Mouse (Mus musculus) kidney, embryonic 16.5 days (tissue): Measurements from ENCODE around the gene Ikbke. TPM values are rescaled to one million over a fixed set of nuclear protein-coding genes. Genes with fewer than 3 reads are reported as not detected.

Source experiments
- ATAC-seq: fragments of 200-750 bp; cut with Nextera tagmentation; 2 replicates; pipeline ENCODE4 v1.8.0; 2017; ENCODE audit warnings: moderate TSS enrichment; ENCODE audit not compliant: low FRiP score, low TSS enrichment
- H3K27ac ChIP-seq: fragments of 300-500 bp; sonication (generic); 2 replicates; pipeline ENCODE4 v1.5.1; 2014; ENCODE audit warnings: low read length
- H3K27me3 ChIP-seq: fragments of 300-500 bp; sonication (generic); 2 replicates; pipeline ENCODE4 v1.6.1; 2014; ENCODE audit warnings: low read length, control low read depth, mixed read lengths; ENCODE audit not compliant: insufficient read depth
- H3K36me3 ChIP-seq: fragments of 300-500 bp; sonication (generic); 2 replicates; pipeline ENCODE4 v1.6.1; 2014; ENCODE audit warnings: low read length, control low read depth, mixed read lengths; ENCODE audit not compliant: insufficient read depth
- H3K4me1 ChIP-seq: fragments of 300-500 bp; sonication (generic); 2 replicates; pipeline ENCODE4 v1.6.1; 2014; ENCODE audit warnings: low read length, control low read depth, mixed read lengths; ENCODE audit not compliant: insufficient read depth
- H3K4me2 ChIP-seq: fragments of 300-500 bp; sonication (generic); replicated peaks from 2 replicates; pipeline ENCODE4 v1.6.1; 2014; ENCODE audit warnings: low read depth, low read length
- H3K4me3 ChIP-seq: fragments of 300-500 bp; sonication (generic); 2 replicates; pipeline ENCODE4 v1.5.1; 2014; ENCODE audit warnings: mild to moderate bottlenecking, low read length
- H3K9ac ChIP-seq: fragments of 300-500 bp; sonication (generic); replicated peaks from 2 replicates; pipeline ENCODE4 v1.6.1; 2014; ENCODE audit warnings: low read length
- H3K9me3 ChIP-seq: fragments of 300-500 bp; sonication (generic); 2 replicates; pipeline ENCODE4 v1.6.1; 2016; ENCODE audit warnings: low read length, control low read depth
- WGBS: fragments of 180-500 bp; shearing (Covaris S2); extraction: QIAGEN DNeasy Blood & Tissue Kit; methylation state at CpG from one replicate; pipeline ENCODE4 v1.1.7; 2014; 5-methylcytosine and 5-hydroxymethylcytosine counted together
- polyA plus RNA-seq: library from polyadenylated mRNA; unstranded; fragments of >200 nt; fragmentation: Nextera tagmentation; extraction: Ambion mirVana; gene quantifications from 2 replicates; pipeline ENCODE4 v1.2.1, GENCODE M21; 2015

Gene Ikbke
- polyA plus RNA-seq, 1 experiment from 2014 or later: 4.8 TPM

DNA sequence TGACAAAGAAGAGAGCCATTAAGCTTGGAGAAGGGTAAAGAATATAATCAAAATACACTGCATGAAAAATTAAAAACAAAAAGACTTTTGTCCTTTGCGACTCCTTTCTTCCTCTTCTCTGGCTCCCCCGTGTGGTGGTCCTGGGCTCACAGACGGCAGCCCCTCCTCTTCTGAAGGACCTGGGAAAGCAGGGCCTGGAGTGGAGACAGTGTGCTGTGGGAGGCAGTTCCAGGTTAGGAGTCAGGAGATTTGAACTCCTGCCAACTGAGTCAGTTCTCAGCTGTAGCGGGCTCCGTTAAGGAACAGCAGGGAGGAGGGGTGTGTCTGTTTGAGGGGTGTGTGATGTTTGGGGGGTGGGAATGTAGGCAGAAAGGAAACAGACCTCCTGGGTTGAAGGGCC is 71.9 kb downstream of the Ikbke start:
- Histone ChIP-seq H3K4me1 (no peaks in the 10 kb centered on the region), H3K9me3 (no peaks in the 10 kb centered on the region), H3K9ac (no peak overlapping the region), H3K36me3 (no peaks in the 10 kb centered on the region), H3K27ac (no peak overlapping the region), H3K27me3 (no peaks in the 10 kb centered on the region), H3K4me2 (no peak overlapping the region), H3K4me3 (no peak overlapping the region)
- WGBS: 5% methylated on average over 5 of the region's 5 CpGs
- ATAC-seq: peak; percentile 69

DNA sequence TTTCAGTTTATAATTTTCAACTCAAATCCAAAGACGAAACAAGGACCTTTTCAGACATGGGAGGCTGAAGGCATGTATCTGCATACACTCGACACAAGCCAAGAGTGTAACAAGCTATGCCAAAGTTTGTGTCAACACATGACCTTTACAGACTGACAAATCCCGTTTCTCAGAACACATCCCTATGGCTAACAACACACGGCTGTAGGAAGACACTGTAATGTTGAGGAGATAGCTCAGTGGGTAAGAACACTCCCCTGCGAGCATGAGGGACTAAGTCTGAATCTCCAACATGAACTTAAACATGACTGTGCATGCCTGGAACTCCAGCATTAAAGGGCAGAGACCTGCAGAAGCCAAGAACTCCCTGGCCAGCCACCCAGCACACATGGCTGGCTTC is 73.1 kb downstream of the Ikbke start:
- Histone ChIP-seq H3K36me3 (no peaks in the 10 kb centered on the region), H3K4me1 (no peaks in the 10 kb centered on the region), H3K4me2 (no peak overlapping the region), H3K27me3 (no peaks in the 10 kb centered on the region), H3K9me3 (no peaks in the 10 kb centered on the region), H3K9ac (no peak overlapping the region), H3K4me3 (no peak overlapping the region), H3K27ac (no peak overlapping the region)
- no peak for ATAC-seq
- WGBS: 78% methylated on average over 5 of the region's 5 CpGs

DNA sequence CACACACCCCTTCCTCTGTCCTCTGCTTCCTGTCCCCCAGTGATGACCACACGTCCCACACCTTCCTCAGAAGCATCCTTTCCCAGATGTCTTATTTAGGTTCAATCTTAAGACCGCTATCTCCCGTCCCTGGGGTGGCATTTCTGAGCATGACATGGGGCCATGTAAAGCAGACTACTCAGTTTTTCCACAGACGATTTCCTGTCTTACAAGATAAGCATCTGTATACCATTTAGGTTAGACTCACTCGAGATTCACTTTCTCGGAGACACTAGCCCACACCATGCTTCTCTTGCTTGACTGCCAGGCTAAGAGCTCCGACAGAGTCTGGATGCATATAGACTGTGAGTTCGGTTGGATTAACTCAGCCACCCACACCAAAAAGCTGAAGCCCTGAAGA is 74.9 kb downstream of the Ikbke start:
- Histone ChIP-seq H3K4me3 (no peak overlapping the region), H3K4me1 (0 out of 2 replicates have a peak, but pooled peaks cover 6% of the 10 kb centered on the region), H3K4me2 (no peak overlapping the region), H3K27ac (no peak overlapping the region), H3K9ac (no peak overlapping the region), H3K36me3 (no peaks in the 10 kb centered on the region), H3K27me3 (no peaks in the 10 kb centered on the region), H3K9me3 (no peaks in the 10 kb centered on the region)
- WGBS: 74% methylated on average over 8 of the region's 8 CpGs
- ATAC-seq: no peak

Other genes with a start within 250 kb of the Ikbke start
- gene Mapkapk2, start 181.8 kb downstream of the Ikbke start, polyA plus RNA-seq: 26.5 and 43.9 TPM in 2 replicates
- gene Dyrk3, start 141.3 kb downstream of the Ikbke start, polyA plus RNA-seq: 5.9 and 6.1 TPM in 2 replicates
- 70.0 and 70.5 TPM in 2 replicates for gene Eif2d, start 126.4 kb downstream of the Ikbke start, polyA plus RNA-seq
- 2.6 and 3.1 TPM in 2 replicates for gene Rassf5, start 34.3 kb downstream of the Ikbke start, polyA plus RNA-seq
- gene Srgap2, start 247.7 kb upstream of the Ikbke start, polyA plus RNA-seq: 11.5 and 18.1 TPM in 2 replicates
- 2.1 and 2.6 TPM in 2 replicates for gene Fam72a, start 248.3 kb upstream of the Ikbke start, polyA plus RNA-seq